In the genomic region with DNA sequence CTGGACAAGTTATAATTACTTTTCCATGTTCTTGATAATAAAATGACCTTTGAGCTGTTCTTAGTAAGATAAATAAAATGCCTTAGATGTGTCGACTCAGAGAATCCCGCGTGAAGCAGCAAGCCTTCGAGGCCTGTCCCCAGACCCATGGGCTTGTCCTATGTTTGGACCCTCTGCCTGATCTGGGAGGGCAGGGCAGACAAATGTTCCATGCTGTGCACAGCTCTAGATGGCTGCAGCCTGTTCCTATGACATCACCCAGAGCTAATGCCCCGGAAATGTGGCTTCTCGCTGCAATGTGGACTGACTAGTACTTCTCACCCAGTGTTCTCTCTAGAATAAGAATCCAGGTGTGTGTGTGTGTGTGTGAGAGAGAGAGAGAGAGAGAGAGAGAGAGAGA, we compare ENCODE assay signal across 27 mouse cellular contexts.
DNase-seq lines count a peak whose midpoint lies in the region; ATAC-seq and TF ChIP-seq lines count a peak whose summit lies in the region.
"Had no signal": no experiment of that assay in that cellular context is flagged by ENCODE, and none has a peak within 500 bp of the region (broad histone marks: within the 10 kb centered on the region; RNA-seq: fewer than 3 reads in every experiment).

No protein-coding gene starts in this region.

- no peak overlapping the region for H3K27ac ChIP-seq in heart, embryonic 12.5 days (ENCODE audit: poor library complexity, severe bottlenecking)
- H3K27ac ChIP-seq in liver, adult 2 months (replicated peaks; ENCODE audit: insufficient read depth, low read depth, low read length): no peak overlapping the region
- peak overlapping the region; percentile 77 for H3K27ac ChIP-seq in brown adipose tissue, adult 24 weeks (replicated peaks; ENCODE audit: low read depth, low read length)
- H3K27ac ChIP-seq in small intestine, adult 2 months (ENCODE audit: insufficient read depth, low read depth, low read length): peak overlapping the region; percentile 59
- no peak overlapping the region for H3K27ac ChIP-seq in limb, embryonic 10.5 days
- no peak overlapping the region for H3K27ac ChIP-seq in kidney, embryonic 16.5 days (ENCODE audit: low read length)
- H3K27ac ChIP-seq: embryonic facial prominence, embryonic 12.5 days; hindbrain, embryonic 14.5 days had no signal

- peak; percentile 96 for DNase-seq in heart, adult 11 months
- DNase-seq in liver, adult 2 months (ENCODE audit: extremely low read depth, low read depth, low spot score): peak; percentile 26
- DNase-seq in liver: no peak
- DNase-seq in limb, embryonic 10.5 days (ENCODE audit: low spot score): no peak
- DNase-seq: adrenal gland, postnatal 10 days; cerebellum, adult 11 months; cerebellum, adult 9-10 months; cerebellum, postnatal 36 days; embryo, embryonic 11 days; gastrocnemius, postnatal 10 days; kidney, adult 2 months; kidney, postnatal 10 days; layer of hippocampus, adult 9-11 months; midbrain, embryonic 14.5 days; right cerebral cortex, postnatal 25 days; spleen, adult 18-20 months; thymus, adult 2 months; thymus, postnatal 36 days had no signal

- no peak for TF ChIP-seq CTCF in liver, adult 2 months (IDR thresholded peaks at IDR 0.05; ENCODE audit: low read depth, low read length)
- TF ChIP-seq CTCF in small intestine, adult 2 months (IDR thresholded peaks at IDR 0.05; ENCODE audit: extremely low read depth, insufficient read length, insufficient replicate concordance, low read depth, low read length): no peak

- ATAC-seq in heart, embryonic 12.5 days (ENCODE audit: insufficient number of reproducible peaks, low FRiP score): no peak
- no peak for ATAC-seq in kidney, embryonic 16.5 days (ENCODE audit: low FRiP score, low TSS enrichment)
- ATAC-seq: activated CD4-positive, CD25-positive, alpha-beta regulatory T cell, adult 4 months; forebrain, embryonic 16.5 days had no signal

- no peak overlapping the region for H3K4me3 ChIP-seq in heart, embryonic 12.5 days
- no peak overlapping the region for H3K4me3 ChIP-seq in liver, adult 2 months (ENCODE audit: insufficient read depth, low read depth, low read length)
- H3K4me3 ChIP-seq in brown adipose tissue, adult 24 weeks (ENCODE audit: insufficient read depth, low read depth, low read length): no peak overlapping the region
- H3K4me3 ChIP-seq in small intestine, adult 2 months (ENCODE audit: low read depth, low read length): no peak overlapping the region
- no peak overlapping the region for H3K4me3 ChIP-seq in limb, embryonic 10.5 days
- H3K4me3 ChIP-seq in kidney, embryonic 16.5 days (ENCODE audit: low read length): no peak overlapping the region
- H3K4me3 ChIP-seq: embryonic facial prominence, embryonic 12.5 days had no signal

- H3K4me1 ChIP-seq in heart, embryonic 12.5 days (replicated peaks): peaks cover 44% of the 10 kb centered on the region
- H3K4me1 ChIP-seq in liver, adult 2 months (ENCODE audit: control insufficient read depth, insufficient read depth, low read length): no peaks in the 10 kb centered on the region
- H3K4me1 ChIP-seq in brown adipose tissue, adult 24 weeks (ENCODE audit: control insufficient read depth, insufficient read depth, insufficient read length, low read length): peaks cover 10% of the 10 kb centered on the region
- H3K4me1 ChIP-seq in small intestine, adult 2 months (ENCODE audit: control insufficient read depth, insufficient read depth, insufficient read length, low read length): peaks cover 12% of the 10 kb centered on the region; the same call in 1 of the 2 replicates
- no peaks in the 10 kb centered on the region for H3K4me1 ChIP-seq in limb, embryonic 10.5 days
- 0 out of 2 replicates have a peak, but pooled peaks cover 2% of the 10 kb centered on the region for H3K4me1 ChIP-seq in kidney, embryonic 16.5 days (ENCODE audit: insufficient read depth, low read length)

- H3K79me2 ChIP-seq in liver, adult 2 months (ENCODE audit: control insufficient read depth, insufficient read depth, low read length): no peaks in the 10 kb centered on the region

- TF ChIP-seq POLR2A in liver, adult 2 months (IDR thresholded peaks at IDR 0.05; ENCODE audit: extremely low read depth, insufficient read depth, low read length): no peak
- TF ChIP-seq POLR2A in small intestine, adult 2 months (IDR thresholded peaks at IDR 0.05; ENCODE audit: low read depth, low read length): no peak

- H3K27me3 ChIP-seq in heart, embryonic 12.5 days (replicated peaks): no peaks in the 10 kb centered on the region
- no peaks in the 10 kb centered on the region for H3K27me3 ChIP-seq in liver, adult 2 months (ENCODE audit: control insufficient read depth, insufficient read depth, low read length)
- no peaks in the 10 kb centered on the region for H3K27me3 ChIP-seq in small intestine, adult 2 months (ENCODE audit: control insufficient read depth, insufficient read depth, low read length)
- H3K27me3 ChIP-seq in limb, embryonic 10.5 days (ENCODE audit: low read depth, poor library complexity, severe bottlenecking): no peaks in the 10 kb centered on the region
- no peaks in the 10 kb centered on the region for H3K27me3 ChIP-seq in kidney, embryonic 16.5 days (ENCODE audit: insufficient read depth, low read length)
- H3K27me3 ChIP-seq: embryonic facial prominence, embryonic 12.5 days had no signal

- H3K9me3 ChIP-seq in heart, embryonic 12.5 days (replicated peaks): no peaks in the 10 kb centered on the region
- H3K9me3 ChIP-seq in limb, embryonic 10.5 days (replicated peaks): no peaks in the 10 kb centered on the region
- no peaks in the 10 kb centered on the region for H3K9me3 ChIP-seq in kidney, embryonic 16.5 days (ENCODE audit: low read length)
- H3K9me3 ChIP-seq: embryonic facial prominence, embryonic 12.5 days had no signal

- no peak overlapping the region for H3K9ac ChIP-seq in heart, embryonic 12.5 days
- no peak overlapping the region for H3K9ac ChIP-seq in liver, adult 2 months (ENCODE audit: low read depth, low read length)
- H3K9ac ChIP-seq in kidney, embryonic 16.5 days (replicated peaks; ENCODE audit: low read length): no peak overlapping the region
- H3K9ac ChIP-seq: embryonic facial prominence, embryonic 12.5 days; hindbrain, embryonic 14.5 days had no signal

- H3K4me2 ChIP-seq in heart, embryonic 12.5 days: no peak overlapping the region
- H3K4me2 ChIP-seq in kidney, embryonic 16.5 days (replicated peaks; ENCODE audit: low read depth, low read length): no peak overlapping the region
- H3K4me2 ChIP-seq: embryonic facial prominence, embryonic 12.5 days; hindbrain, embryonic 14.5 days; liver, embryonic 11.5 days had no signal

- peaks cover 47% of the 10 kb centered on the region for H3K36me3 ChIP-seq in heart, embryonic 12.5 days
- H3K36me3 ChIP-seq in liver, adult 2 months (ENCODE audit: control insufficient read depth, insufficient read depth, low read length): peaks cover 2% of the 10 kb centered on the region; the same call in 1 of the 2 replicates
- no peaks in the 10 kb centered on the region for H3K36me3 ChIP-seq in small intestine, adult 2 months (ENCODE audit: control insufficient read depth, insufficient read depth, low read length)
- peaks cover 97% of the 10 kb centered on the region for H3K36me3 ChIP-seq in limb, embryonic 10.5 days
- peaks cover 23% of the 10 kb centered on the region; the same call in 1 of the 2 replicates for H3K36me3 ChIP-seq in kidney, embryonic 16.5 days (ENCODE audit: insufficient read depth, low read length)

- 59% methylated on average over 6 of the region's 6 CpGs for WGBS in heart, embryonic 12.5 days
- 67% methylated on average over 6 of the region's 6 CpGs for WGBS in liver, adult 2 months
- 22% methylated on average over 6 of the region's 6 CpGs for WGBS in small intestine, adult 2 months
- WGBS in limb, embryonic 10.5 days: 92% methylated on average over 6 of the region's 6 CpGs
- WGBS in kidney, embryonic 16.5 days: 84% methylated on average over 6 of the region's 6 CpGs

Comparison
In these comparisons a context has a peak if more than half of its experiments do, and no peak if none do; other contexts are left out.
1. DNase-seq: peak in heart, adult 11 months (single experiment) and liver, adult 2 months (single experiment); none in liver (single experiment) and limb, embryonic 10.5 days (single experiment).
2. H3K27ac ChIP-seq: peak in brown adipose tissue, adult 24 weeks (single experiment) and small intestine, adult 2 months (single experiment); none in heart, embryonic 12.5 days (single experiment), liver, adult 2 months (single experiment), limb, embryonic 10.5 days (single experiment) and kidney, embryonic 16.5 days (single experiment).